Mouse (Mus musculus) R1 (cell line): ENCODE measurements at regions not wholly inside any gene's neighbourhood (a gene's known extent, or its start where the extent isn't known, plus 50 kb on each side); places are given as distances from the start of the nearest gene placed in this dataset.
"Not testable (repeated sequence)": the region's sequence is repeated elsewhere in the genome, so short reads cannot be mapped to it uniquely, and the experiment has no call there.

Experiments used
- DNase-seq: peaks from one replicate; pipeline ENCODE4 v3.0.0-alpha.2; 2018; ENCODE audit warnings: low read depth, low spot score

GRCm38 (mm10) chr11:42754481-42755272 is 280.9 kb upstream of the Gm9972 start:
- DNase-seq: no peak

- DNase-seq: no peak
Observed at GRCm38 (mm10) chr11:42755415-42755814, 280.1 kb upstream of the Gm9972 start.

GRCm38 (mm10) chr11:42765213-42765612 is 270.3 kb upstream of the Gm9972 start:
- DNase-seq: no peak

GRCm38 (mm10) chr11:42775074-42775676 is 260.4 kb upstream of the Gm9972 start:
- no peak for DNase-seq

GRCm38 (mm10) chr11:42811487-42811886 is 224.1 kb upstream of the Gm9972 start:
- no peak for DNase-seq

GRCm38 (mm10) chr11:42815753-42816152 is 219.8 kb upstream of the Gm9972 start:
- DNase-seq: no peak

GRCm38 (mm10) chr11:42822835-42823234 is 212.7 kb upstream of the Gm9972 start:
- DNase-seq: no peak

- no peak for DNase-seq
Observed at GRCm38 (mm10) chr11:42845795-42846194, 189.8 kb upstream of the Gm9972 start.

GRCm38 (mm10) chr11:42854411-42854810 is 181.1 kb upstream of the Gm9972 start:
- DNase-seq: no peak

- no peak for DNase-seq
Observed at GRCm38 (mm10) chr11:42857687-42858086, 177.9 kb upstream of the Gm9972 start.

- DNase-seq: no peak
Observed at GRCm38 (mm10) chr11:42874056-42874455, 161.5 kb upstream of the Gm9972 start.

GRCm38 (mm10) chr11:42900024-42900423 is 135.5 kb upstream of the Gm9972 start:
- no peak for DNase-seq

GRCm38 (mm10) chr11:42903459-42904012 is 132.0 kb upstream of the Gm9972 start:
- DNase-seq: no peak

- peak; percentile 75 for DNase-seq
Observed at GRCm38 (mm10) chr11:42905561-42905960, 130.0 kb upstream of the Gm9972 start.

GRCm38 (mm10) chr11:42906020-42906419 is 129.5 kb upstream of the Gm9972 start:
- peak; percentile 2 for DNase-seq

GRCm38 (mm10) chr11:42916421-42917181 is 118.9 kb upstream of the Gm9972 start:
- DNase-seq: no peak

- DNase-seq: no peak
Observed at GRCm38 (mm10) chr11:42919221-42919620, 116.3 kb upstream of the Gm9972 start.

GRCm38 (mm10) chr11:42927156-42927555 is 108.4 kb upstream of the Gm9972 start:
- DNase-seq: no peak

- DNase-seq: no peak
Observed at GRCm38 (mm10) chr11:42928916-42929315, 106.6 kb upstream of the Gm9972 start.

- not testable (repeated sequence) for DNase-seq
Observed at GRCm38 (mm10) chr11:42939271-42939670, 96.3 kb upstream of the Gm9972 start.

- DNase-seq: no peak
Observed at GRCm38 (mm10) chr11:42941561-42941960, 94.0 kb upstream of the Gm9972 start.

GRCm38 (mm10) chr11:42942284-42942683 is 93.3 kb upstream of the Gm9972 start:
- DNase-seq: no peak
